Mouse (Mus musculus): ENCODE measurements around the gene Borcs7. TPM values are rescaled to one million over a fixed set of nuclear protein-coding genes. Genes with fewer than 3 reads are reported as not detected.

Gene Borcs7
- polyA plus RNA-seq, 1 experiment = 0.10 TPM

DNA sequence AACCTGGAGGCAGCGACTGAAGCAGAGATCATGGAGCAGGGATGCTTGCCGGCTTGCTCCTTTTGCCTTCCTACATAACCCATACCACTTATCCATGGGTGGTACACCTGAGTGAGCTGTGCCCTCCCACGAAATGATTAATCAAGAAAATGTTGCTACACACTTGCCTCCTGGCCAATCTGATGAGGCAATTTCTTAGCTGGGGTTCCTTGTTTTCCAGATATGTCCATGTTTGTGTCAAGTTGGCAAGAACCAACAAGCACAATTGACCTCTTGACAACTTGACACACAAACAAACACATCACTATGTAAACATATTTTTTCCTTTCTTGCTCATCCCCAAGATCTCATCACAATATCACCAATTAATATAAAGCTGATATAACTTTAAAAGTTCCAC, 14.1 kb upstream of the Borcs7 start:
- no peak for TF ChIP-seq TAL1 (IDR thresholded peaks at IDR 0.05; ENCODE audit: low read length)
- TF ChIP-seq GATA1 (IDR thresholded peaks at IDR 0.05; ENCODE audit: low read length) = no peak
- Histone ChIP-seq H3K36me3 (ENCODE audit: control insufficient read depth) (no peaks in the 10 kb centered on the region), H3K4me1 (ENCODE audit: control insufficient read depth) (no peaks in the 10 kb centered on the region; the same call in none of the 2 replicates), H3K9me3 (ENCODE audit: control insufficient read depth, low read length) (no peaks in the 10 kb centered on the region), H3K27me3 (ENCODE audit: control insufficient read depth) (peaks cover 22% of the 10 kb centered on the region), H3K4me3 (replicated peaks) (no peak overlapping the region)

DNA sequence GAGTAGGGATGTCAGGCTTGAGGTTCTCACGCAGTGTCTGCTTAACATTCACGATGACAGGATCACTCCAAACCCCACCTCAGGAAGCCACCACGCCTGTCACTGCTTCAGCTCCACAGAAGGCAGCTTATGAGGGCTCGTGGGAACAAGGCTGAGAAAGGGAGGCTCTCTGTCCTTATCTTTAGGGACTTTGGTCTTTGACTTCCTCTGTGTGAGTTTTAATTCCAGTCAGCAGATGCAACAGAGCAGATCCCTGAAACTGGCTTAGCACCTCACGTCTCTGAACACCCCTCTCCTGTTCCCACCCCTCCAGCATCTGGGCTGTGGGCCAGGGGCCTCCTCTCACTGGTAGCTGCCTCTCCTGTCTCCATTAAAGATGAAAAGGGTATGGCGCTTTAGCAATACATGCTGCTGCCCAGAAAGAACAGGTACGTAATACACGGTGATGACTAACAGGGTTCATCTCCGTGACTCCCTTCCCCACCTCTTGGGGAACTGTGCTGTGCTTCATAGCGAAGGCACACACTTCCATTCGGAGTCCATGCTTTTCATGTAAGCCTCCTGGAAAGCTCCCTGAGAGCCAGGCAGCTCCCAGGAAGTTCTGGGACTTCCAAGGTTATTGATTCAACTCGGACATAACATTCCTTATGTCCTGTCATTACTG, 9.9 kb upstream of the Borcs7 start:
- no peak for TF ChIP-seq GATA1 (IDR thresholded peaks at IDR 0.05; ENCODE audit: low read length)
- TF ChIP-seq TAL1 (IDR thresholded peaks at IDR 0.05; ENCODE audit: low read length) = no peak
- Histone ChIP-seq H3K9me3 (ENCODE audit: control insufficient read depth, low read length) (no peaks in the 10 kb centered on the region), H3K4me1 (ENCODE audit: control insufficient read depth) (peaks cover 2% of the 10 kb centered on the region), H3K4me3 (replicated peaks) (no peak overlapping the region), H3K36me3 (ENCODE audit: control insufficient read depth) (no peaks in the 10 kb centered on the region), H3K27me3 (ENCODE audit: control insufficient read depth) (peaks cover 10% of the 10 kb centered on the region)

DNA sequence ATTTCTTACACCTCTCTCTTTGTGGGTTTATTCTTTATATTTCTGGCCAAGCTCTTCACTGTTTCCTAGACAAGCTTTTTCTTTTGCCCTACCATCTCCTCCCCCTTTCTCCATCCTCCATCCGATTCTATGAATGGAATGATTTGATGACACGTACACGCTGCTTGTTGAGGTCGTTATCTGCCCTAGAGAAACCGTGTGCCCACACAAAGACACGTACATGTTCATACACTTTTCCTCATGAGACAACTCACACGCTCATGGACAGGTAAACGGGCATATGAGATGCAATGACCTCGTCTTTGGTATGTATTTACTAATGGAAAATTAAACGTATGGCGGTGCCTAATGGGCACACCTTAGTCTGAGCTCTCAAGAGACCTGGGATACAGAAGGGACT, 681 bp downstream of the Borcs7 start:
- TF ChIP-seq TAL1 (IDR thresholded peaks at IDR 0.05; ENCODE audit: low read length) (no peak), GATA1 (IDR thresholded peaks at IDR 0.05; ENCODE audit: low read length) (no peak)
- peak overlapping the region; percentile 93 for H3K4me3 ChIP-seq (replicated peaks)
- H3K36me3 ChIP-seq (ENCODE audit: control insufficient read depth) = peaks cover 2% of the 10 kb centered on the region; the same call in 1 of the 2 replicates
- no peaks in the 10 kb centered on the region for H3K27me3 ChIP-seq (ENCODE audit: control insufficient read depth)
- H3K9me3 ChIP-seq (ENCODE audit: control insufficient read depth, low read length) = no peaks in the 10 kb centered on the region
- peaks cover 18% of the 10 kb centered on the region for H3K4me1 ChIP-seq (ENCODE audit: control insufficient read depth)

DNA sequence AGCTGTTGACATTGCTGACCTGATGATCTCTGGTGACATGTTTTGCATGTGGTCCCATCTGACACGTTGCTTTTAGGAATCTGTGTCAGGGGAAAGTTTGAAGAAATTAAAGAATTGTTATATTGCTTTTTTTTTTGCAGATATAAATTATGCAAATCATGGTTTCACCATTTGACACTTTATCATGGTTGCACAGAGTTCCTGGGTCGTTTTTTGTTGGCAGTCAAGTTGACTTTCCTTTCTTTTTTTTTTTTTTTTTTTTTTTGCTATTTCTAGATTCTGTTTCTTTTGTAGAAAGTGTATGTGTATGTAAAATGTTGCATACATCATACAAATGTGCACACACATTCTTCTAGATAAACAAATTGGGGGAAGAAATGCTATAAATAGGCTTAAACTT, 1.4 kb downstream of the Borcs7 start:
- Histone ChIP-seq H3K4me3 (replicated peaks) (no peak overlapping the region), H3K4me1 (ENCODE audit: control insufficient read depth) (peaks cover 18% of the 10 kb centered on the region)
- TF ChIP-seq GATA1 (IDR thresholded peaks at IDR 0.05; ENCODE audit: low read length) = no peak
- TF ChIP-seq TAL1 (IDR thresholded peaks at IDR 0.05; ENCODE audit: low read length) = no peak

DNA sequence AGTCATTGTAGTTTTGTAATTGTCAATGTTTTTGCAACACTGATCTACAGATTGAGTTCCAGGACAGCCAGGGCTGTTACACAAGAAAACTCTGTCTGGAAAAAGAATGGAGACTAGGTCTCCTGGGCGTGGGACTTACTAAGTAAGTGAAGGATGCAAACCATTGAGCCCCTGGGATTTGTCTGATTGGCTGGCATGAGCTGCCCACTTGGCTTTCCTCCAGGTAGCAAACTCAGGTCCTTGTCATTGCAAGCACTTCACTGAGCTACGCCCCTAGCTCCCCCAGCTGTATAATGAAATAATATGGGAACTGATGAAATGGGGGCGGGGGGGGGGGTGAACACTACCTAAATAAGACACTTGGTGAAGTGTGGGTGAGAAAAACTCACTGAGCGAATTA, 3.4 kb downstream of the Borcs7 start:
- Histone ChIP-seq H3K9me3 (ENCODE audit: control insufficient read depth, low read length) (peaks cover 2% of the 10 kb centered on the region; the same call in 1 of the 2 replicates), H3K4me3 (replicated peaks) (no peak overlapping the region)

More for the DNA sequence above, 1.4 kb downstream of the Borcs7 start:
- no peaks in the 10 kb centered on the region for H3K27me3 ChIP-seq (ENCODE audit: control insufficient read depth)
- peaks cover 2% of the 10 kb centered on the region; the same call in 1 of the 2 replicates for H3K9me3 ChIP-seq (ENCODE audit: control insufficient read depth, low read length)
- H3K36me3 ChIP-seq (ENCODE audit: control insufficient read depth) = peaks cover 2% of the 10 kb centered on the region

DNA sequence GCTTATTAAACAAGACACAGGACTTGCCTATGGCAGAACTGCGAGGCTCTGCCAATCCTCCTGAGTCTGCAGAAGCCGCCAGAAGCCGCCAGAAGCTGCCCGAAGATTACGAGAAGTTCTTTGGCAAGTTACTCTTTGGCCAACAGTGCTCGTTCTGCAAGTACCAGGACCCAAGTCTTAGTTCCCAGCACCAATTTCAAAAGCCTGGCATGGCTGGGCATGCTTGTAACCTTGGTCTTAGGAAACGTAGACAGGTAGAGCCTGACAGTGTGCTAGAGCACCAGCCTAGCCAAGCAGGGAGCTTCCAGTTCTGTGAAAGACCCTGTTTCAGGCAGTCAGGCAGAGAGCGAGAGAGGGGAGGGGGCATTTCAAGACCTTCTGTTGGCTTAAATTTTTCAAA, 6.8 kb downstream of the Borcs7 start:
- peaks cover 2% of the 10 kb centered on the region; the same call in 1 of the 2 replicates for H3K9me3 ChIP-seq (ENCODE audit: control insufficient read depth, low read length)
- H3K4me3 ChIP-seq (replicated peaks) = no peak overlapping the region
- peaks cover 2% of the 10 kb centered on the region for H3K36me3 ChIP-seq (ENCODE audit: control insufficient read depth)
- no peaks in the 10 kb centered on the region for H3K27me3 ChIP-seq (ENCODE audit: control insufficient read depth)
- H3K4me1 ChIP-seq (ENCODE audit: control insufficient read depth) = peaks cover 2% of the 10 kb centered on the region; the same call in 1 of the 2 replicates
- TF ChIP-seq TAL1 (IDR thresholded peaks at IDR 0.05; ENCODE audit: low read length) = no peak
- TF ChIP-seq GATA1 (IDR thresholded peaks at IDR 0.05; ENCODE audit: low read length) = no peak

More for the DNA sequence above, 3.4 kb downstream of the Borcs7 start:
- peaks cover 2% of the 10 kb centered on the region for H3K36me3 ChIP-seq (ENCODE audit: control insufficient read depth)
- H3K4me1 ChIP-seq (ENCODE audit: control insufficient read depth) = peaks cover 18% of the 10 kb centered on the region
- no peaks in the 10 kb centered on the region for H3K27me3 ChIP-seq (ENCODE audit: control insufficient read depth)
- no peak for TF ChIP-seq TAL1 (IDR thresholded peaks at IDR 0.05; ENCODE audit: low read length)
- no peak for TF ChIP-seq GATA1 (IDR thresholded peaks at IDR 0.05; ENCODE audit: low read length)

DNA sequence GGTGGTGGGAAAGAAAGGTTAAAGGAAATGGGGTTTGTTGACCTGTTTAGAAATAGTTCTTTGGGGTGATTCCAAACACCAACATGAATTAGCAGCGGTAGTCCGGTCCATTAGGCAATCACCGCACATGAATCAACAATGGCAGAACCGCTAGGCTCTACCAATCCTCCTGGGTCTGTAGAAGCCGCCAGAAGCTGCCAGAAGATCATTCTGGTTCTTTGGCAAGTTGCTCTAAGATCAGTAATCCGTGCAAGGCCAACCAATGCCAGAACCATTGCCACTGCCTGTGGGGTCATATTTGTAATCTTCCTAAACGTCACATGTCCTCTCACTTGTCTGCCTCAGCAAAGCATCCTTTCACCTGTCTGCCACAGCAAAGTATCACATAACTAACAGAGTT, 7.2 kb downstream of the Borcs7 start:
- TF ChIP-seq TAL1 (IDR thresholded peaks at IDR 0.05; ENCODE audit: low read length) = no peak
- no peak for TF ChIP-seq GATA1 (IDR thresholded peaks at IDR 0.05; ENCODE audit: low read length)
- Histone ChIP-seq H3K9me3 (ENCODE audit: control insufficient read depth, low read length) (peaks cover 2% of the 10 kb centered on the region; the same call in 1 of the 2 replicates), H3K4me3 (replicated peaks) (no peak overlapping the region), H3K36me3 (ENCODE audit: control insufficient read depth) (peaks cover 2% of the 10 kb centered on the region), H3K27me3 (ENCODE audit: control insufficient read depth) (no peaks in the 10 kb centered on the region), H3K4me1 (ENCODE audit: control insufficient read depth) (peaks cover 2% of the 10 kb centered on the region; the same call in 1 of the 2 replicates)

DNA sequence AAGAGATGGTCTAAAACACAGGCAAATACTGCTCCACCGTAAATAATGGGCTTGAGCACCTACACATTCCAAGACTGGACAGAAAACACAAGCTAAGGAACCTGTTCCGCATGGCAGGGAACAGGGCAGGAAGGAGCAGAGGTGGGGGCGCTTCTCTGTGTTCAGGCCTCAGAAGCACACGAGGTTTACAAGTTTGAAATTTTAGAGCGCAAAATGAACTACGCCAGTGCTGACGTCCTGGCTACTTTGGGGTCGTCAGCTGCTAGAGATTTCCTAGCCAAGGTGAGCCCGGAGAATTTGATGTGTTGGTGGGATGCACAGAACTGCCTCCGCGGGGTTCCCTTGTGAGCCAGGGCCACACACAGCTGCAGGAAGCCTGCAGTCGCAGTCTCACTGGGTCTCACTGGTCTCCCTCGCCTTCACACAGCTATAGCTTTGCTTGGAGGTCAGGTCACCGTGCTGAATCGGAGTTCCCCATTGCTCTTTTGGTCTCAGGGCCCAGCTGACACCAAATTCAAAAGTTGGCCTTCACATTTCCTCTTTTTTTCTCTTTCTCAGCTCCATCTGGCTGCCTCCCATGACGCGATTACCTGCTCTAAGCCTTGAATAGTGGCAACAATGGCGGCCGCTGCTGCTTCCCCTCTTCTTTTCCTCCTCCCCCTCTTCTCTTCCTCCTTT, 8.3 kb downstream of the Borcs7 start:
- Histone ChIP-seq H3K36me3 (ENCODE audit: control insufficient read depth) (peaks cover 2% of the 10 kb centered on the region), H3K4me3 (replicated peaks) (no peak overlapping the region), H3K9me3 (ENCODE audit: control insufficient read depth, low read length) (peaks cover 2% of the 10 kb centered on the region; the same call in 1 of the 2 replicates), H3K27me3 (ENCODE audit: control insufficient read depth) (no peaks in the 10 kb centered on the region), H3K4me1 (ENCODE audit: control insufficient read depth) (peaks cover 2% of the 10 kb centered on the region; the same call in 1 of the 2 replicates)
- TF ChIP-seq TAL1 (IDR thresholded peaks at IDR 0.05; ENCODE audit: low read length) (no peak), GATA1 (IDR thresholded peaks at IDR 0.05; ENCODE audit: low read length) (no peak)

DNA sequence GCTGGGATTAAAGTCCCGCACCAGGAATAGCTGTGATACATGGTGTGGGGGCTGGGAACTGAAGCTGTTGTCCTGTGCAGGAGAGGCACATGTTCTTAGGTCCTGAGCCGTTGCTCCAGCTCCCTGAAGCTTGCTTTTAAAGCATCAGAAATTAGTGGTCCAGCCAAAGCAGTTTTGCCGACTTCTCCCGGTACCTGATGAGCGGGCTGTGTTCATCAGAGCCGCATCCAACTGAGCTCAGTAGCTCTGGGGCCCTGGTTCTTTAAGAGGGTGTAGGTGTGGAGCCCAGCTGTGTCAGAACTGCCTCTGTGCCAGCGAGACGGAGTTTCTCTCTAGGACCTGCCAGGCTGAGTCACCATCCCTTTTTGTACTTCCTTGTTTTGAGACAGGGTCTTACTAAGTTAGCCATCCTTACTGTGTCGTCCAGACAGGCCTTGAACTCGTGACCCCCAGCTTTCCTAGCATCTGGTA, 9.3 kb downstream of the Borcs7 start:
- TF ChIP-seq GATA1 (IDR thresholded peaks at IDR 0.05; ENCODE audit: low read length) = no peak
- no peak for TF ChIP-seq TAL1 (IDR thresholded peaks at IDR 0.05; ENCODE audit: low read length)
- Histone ChIP-seq H3K4me1 (ENCODE audit: control insufficient read depth) (no peaks in the 10 kb centered on the region), H3K4me3 (replicated peaks) (no peak overlapping the region), H3K9me3 (ENCODE audit: control insufficient read depth, low read length) (peaks cover 2% of the 10 kb centered on the region; the same call in 1 of the 2 replicates), H3K27me3 (ENCODE audit: control insufficient read depth) (peaks cover 8% of the 10 kb centered on the region), H3K36me3 (ENCODE audit: control insufficient read depth) (peaks cover 2% of the 10 kb centered on the region)
